1 mouse cellular context compared by ENCODE assay signal in the genomic region with DNA sequence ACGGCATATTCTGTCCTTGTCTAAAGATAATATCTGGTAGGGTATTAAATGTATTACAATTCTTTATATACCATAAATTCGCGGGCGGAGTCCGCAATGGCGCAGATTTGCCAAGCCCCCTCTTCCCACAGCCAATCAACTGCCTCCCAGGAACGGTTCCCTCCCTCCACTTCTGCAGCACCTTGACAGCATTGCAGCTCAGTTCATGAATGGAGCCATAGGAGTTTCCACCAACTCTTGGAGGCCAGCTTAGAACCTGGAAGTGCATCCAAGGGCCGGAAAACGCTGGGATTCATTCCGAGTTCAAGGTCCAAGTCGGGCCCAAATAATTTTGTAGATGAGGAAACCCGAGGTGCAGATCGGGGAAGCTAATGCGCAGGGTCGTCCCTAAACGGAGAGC.
A peak's percentile ranks its signal among the peaks of the same experiment; 100 is the strongest.
TF ChIP-seq lines count a peak whose summit lies in the region.

Pex16 (plus strand) TSS at position 163 of the 400 bp plus-strand sequence.
Large2 (minus strand) TSS at position 356 of the 400 bp plus-strand sequence.

TF ChIP-seq in CH12.LX, 34 proteins besides CTCF, POLR2A, EP300 and RAD21 (continued from another document):
- TF ChIP-seq TCF12 (IDR thresholded peaks at IDR 0.05; ENCODE audit: low read depth, low read length) (0 out of 2 replicates have a peak, but pooled peaks have one; percentile 13), ZMIZ1 (IDR thresholded peaks at IDR 0.05; ENCODE audit: low read depth, low read length) (no peak)
